Mouse (Mus musculus) ES-E14 (cell line): ENCODE measurements around the gene Ewsr1. TPM values are rescaled to one million over a fixed set of nuclear protein-coding genes. Genes with fewer than 3 reads are reported as not detected.
A peak's percentile ranks its signal among the peaks of the same experiment; 100 is the strongest.

Experiments used
- DNase-seq: peaks from one replicate; pipeline ENCODE4 v3.0.0-alpha.2; 2013; ENCODE audit warnings: low read depth, low spot score
- H3K27ac ChIP-seq: 2 replicates; pipeline ENCODE4 v1.5.1; 2012; ENCODE audit warnings: low read depth, mild to moderate bottlenecking, low read length, moderate library complexity, mixed read lengths; ENCODE audit not compliant: poor library complexity, insufficient read depth, severe bottlenecking
- H3K36me3 ChIP-seq: 2 replicates; pipeline ENCODE4 v1.6.1; 2012; ENCODE audit warnings: mild to moderate bottlenecking, low read length, moderate library complexity, mixed read lengths; ENCODE audit not compliant: control insufficient read depth, poor library complexity, insufficient read depth, severe bottlenecking
- H3K4me1 ChIP-seq, 2 experiments: fragments of 150-350 bp in 1 of 2; sonication (generic) in 1 of 2; 2 replicates each; pipeline ENCODE4 v1.6.1; 2012; ENCODE audit warnings: low read length in 2 of 2, mild to moderate bottlenecking in 1 of 2, mixed read lengths in 1 of 2; ENCODE audit not compliant: control insufficient read depth in 2 of 2, insufficient read depth in 2 of 2, poor library complexity in 1 of 2
- H3K4me3 ChIP-seq, 2 experiments: fragments of 150-350 bp in 1 of 2; sonication (generic) in 1 of 2; 2 replicates each; pipeline ENCODE4 v1.5.1; 2012; ENCODE audit warnings: low read length in 2 of 2, low read depth in 1 of 2, mild to moderate bottlenecking in 1 of 2, mixed read lengths in 1 of 2; ENCODE audit not compliant: insufficient read depth in 1 of 2, poor library complexity in 1 of 2, severe bottlenecking in 1 of 2
- H3K9ac ChIP-seq: 2 replicates; pipeline ENCODE4 v1.6.1; 2012; ENCODE audit warnings: low read depth, mild to moderate bottlenecking, low read length, mixed read lengths; ENCODE audit not compliant: poor library complexity, insufficient read depth, severe bottlenecking
- H3K9me3 ChIP-seq: fragments of 150-350 bp; sonication (generic); 2 replicates; pipeline ENCODE4 v1.6.1; 2012; ENCODE audit warnings: low read depth, mild to moderate bottlenecking, low read length; ENCODE audit not compliant: control insufficient read depth, insufficient read depth
- CHD2 ChIP-seq: IDR thresholded peaks from 2 replicates; pipeline ENCODE4 v1.6.1; 2014; ENCODE audit warnings: mild to moderate bottlenecking, low read depth, low read length, inconsistent platforms
- HCFC1 ChIP-seq: IDR thresholded peaks from 2 replicates; pipeline ENCODE4 v1.6.1; 2012; ENCODE audit warnings: low read length, inconsistent platforms, borderline replicate concordance; ENCODE audit not compliant: insufficient read depth
- MAFK ChIP-seq: IDR thresholded peaks from 2 replicates; pipeline ENCODE4 v1.6.1; 2014; ENCODE audit warnings: mild to moderate bottlenecking, low read depth, low read length, inconsistent platforms; ENCODE audit not compliant: insufficient read depth
- ZC3H11A ChIP-seq: IDR thresholded peaks from 2 replicates; pipeline ENCODE4 v1.6.1; 2012; ENCODE audit warnings: low read depth, mild to moderate bottlenecking, inconsistent platforms, low read length, borderline replicate concordance
- ZNF384 ChIP-seq: IDR thresholded peaks from 2 replicates; pipeline ENCODE4 v1.6.1; 2012; ENCODE audit warnings: low read depth, low read length, inconsistent platforms
- in situ Hi-C, 2 experiments: fragments of 600-800 bp; cut with MboI; formaldehyde crosslinking; loops; one replicate each; pipeline ENCODE4 v1.15.1; 2025; ENCODE audit warnings: low sequenced_read_pairs in 2 of 2, inconsistent platforms in 1 of 2; ENCODE audit not compliant: unreplicated experiment in 2 of 2
- total RNA-seq: library from RNA; depleted of rRNA; stranded (reverse); fragments of 300-350 nt; gene quantifications from 2 replicates; pipeline ENCODE4 v1.2.3, GENCODE M21; 2012

Gene Ewsr1
- total RNA-seq, 1 experiment = 396 TPM

DNA sequence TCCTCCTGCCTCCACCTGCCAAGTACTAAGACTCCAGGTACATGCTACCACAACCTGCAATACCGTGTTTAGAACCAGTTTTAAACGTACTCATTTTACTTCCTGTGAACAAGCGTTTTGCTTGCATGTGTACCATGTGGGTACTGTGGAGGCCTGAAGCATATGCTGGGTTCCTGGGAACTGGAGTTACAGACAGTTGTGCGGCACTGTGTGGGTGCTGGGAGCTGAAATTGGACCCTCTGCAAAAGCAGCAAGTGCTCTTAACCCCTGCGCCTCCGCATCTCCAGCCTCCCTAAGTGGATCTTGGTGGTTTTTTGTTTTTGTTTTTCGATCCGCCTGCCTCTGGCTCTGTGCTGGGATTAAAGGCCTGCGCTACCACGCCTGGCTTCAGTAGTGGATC lies 47.4 kb downstream of the Ewsr1 start:
- no peak overlapping the region for H3K27ac ChIP-seq
- no peak for DNase-seq
- H3K36me3 ChIP-seq = no peaks in the 10 kb centered on the region
- TF ChIP-seq MAFK = no peak
- no peak for TF ChIP-seq ZNF384
- no peak for TF ChIP-seq HCFC1
- TF ChIP-seq ZC3H11A = no peak
- no peak for TF ChIP-seq CHD2
- no peak overlapping the region for H3K9ac ChIP-seq
- in situ Hi-C loops = no loop called here
- H3K4me1 ChIP-seq = peaks cover 14 to 38% of the 10 kb centered on the region in 2 experiments
- no peak overlapping the region for H3K4me3 ChIP-seq
- no peaks in the 10 kb centered on the region for H3K9me3 ChIP-seq

DNA sequence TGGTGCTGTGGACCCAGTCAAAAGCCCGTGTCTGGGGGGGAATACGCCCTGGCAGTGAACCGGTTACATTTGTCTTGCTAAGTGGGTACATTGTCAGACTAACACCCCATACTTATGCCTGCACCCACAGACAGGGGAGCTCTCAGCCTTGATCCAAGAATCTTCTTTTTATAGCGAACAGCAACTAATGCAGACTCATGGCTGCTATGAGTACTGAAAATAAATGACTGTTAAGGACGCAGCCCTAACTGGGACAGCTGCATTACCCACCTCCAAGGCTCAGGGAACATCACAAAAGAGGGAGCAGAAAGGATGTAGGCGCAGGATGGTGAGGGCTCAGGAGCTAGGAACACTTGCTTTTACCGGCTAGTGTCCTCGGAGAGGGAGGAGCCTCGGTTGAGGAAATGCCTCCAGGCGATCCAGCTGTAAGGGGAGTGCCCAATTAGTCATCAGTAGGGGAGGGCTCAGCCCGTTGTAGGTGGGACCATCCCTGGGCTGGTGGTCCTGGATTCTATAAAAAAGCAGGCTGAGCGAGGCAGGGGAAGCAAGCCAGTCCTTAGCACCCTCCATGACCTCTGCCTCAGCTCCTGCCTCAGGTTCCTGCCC lies 52.6 kb downstream of the Ewsr1 start:
- no peak for TF ChIP-seq ZNF384
- Histone ChIP-seq H3K9ac (no peak overlapping the region), H3K36me3 (peaks cover 10% of the 10 kb centered on the region), H3K4me3 (no peak overlapping the region), H3K27ac (no peak overlapping the region), H3K4me1 (peaks cover 14 to 21% of the 10 kb centered on the region in 2 experiments), H3K9me3 (no peaks in the 10 kb centered on the region)
- peak; percentile 77 for DNase-seq
- in situ Hi-C loops = no loop called here

DNA sequence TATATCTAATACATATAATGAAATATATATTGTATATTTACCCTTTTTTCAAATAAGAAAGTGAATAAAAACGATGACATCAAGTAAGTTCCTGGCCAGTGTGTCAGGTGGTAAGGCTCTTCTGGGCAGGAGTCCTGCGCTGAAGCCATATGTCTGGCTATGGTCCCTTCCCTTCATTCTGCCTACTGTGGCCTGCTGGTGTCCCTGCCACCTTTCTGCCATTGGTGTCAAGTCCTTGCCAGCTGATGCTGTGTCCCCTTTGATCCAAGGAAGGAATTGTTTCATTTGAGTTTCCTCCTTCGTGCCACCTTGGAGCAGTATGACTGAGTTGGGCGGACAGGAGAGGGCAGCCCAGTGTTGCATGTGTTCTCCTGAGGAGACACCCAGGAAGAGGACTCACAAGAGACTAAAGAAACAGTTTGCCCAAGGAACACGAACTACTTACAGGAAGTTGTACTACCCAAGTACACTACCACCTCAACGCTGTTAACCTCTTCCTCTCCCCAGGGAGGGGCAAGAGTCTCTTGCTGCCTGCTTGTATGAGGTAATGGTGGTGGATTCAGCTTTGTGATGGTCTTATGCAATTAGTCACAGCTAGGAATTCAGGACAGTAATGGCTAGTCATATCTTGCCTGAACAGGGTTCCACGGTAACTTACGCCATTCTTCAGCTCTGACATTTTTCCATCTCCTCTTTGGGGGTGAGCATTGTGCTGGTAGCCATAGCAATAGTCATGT lies 56.3 kb downstream of the Ewsr1 start:
- no peak for DNase-seq
- TF ChIP-seq MAFK (no peak), ZNF384 (no peak), ZC3H11A (no peak), HCFC1 (no peak), CHD2 (no peak)
- peaks cover 30% of the 10 kb centered on the region for H3K36me3 ChIP-seq
- in situ Hi-C loops = no loop called here
- no peak overlapping the region for H3K4me3 ChIP-seq
- no peak overlapping the region for H3K27ac ChIP-seq
- H3K9me3 ChIP-seq = no peaks in the 10 kb centered on the region
- peaks cover 5 to 22% of the 10 kb centered on the region in 2 experiments; a peak in 3 of 4 replicates for H3K4me1 ChIP-seq
- H3K9ac ChIP-seq = no peak overlapping the region

- no peak for DNase-seq
- H3K4me3 ChIP-seq = no peak overlapping the region
- H3K27ac ChIP-seq = no peak overlapping the region
- H3K9ac ChIP-seq = no peak overlapping the region
- in situ Hi-C loops = no loop called here
- no peaks in the 10 kb centered on the region for H3K9me3 ChIP-seq
- H3K36me3 ChIP-seq = peaks cover 38% of the 10 kb centered on the region
- H3K4me1 ChIP-seq = peaks cover 2 to 15% of the 10 kb centered on the region in 2 experiments; a peak in 2 of 4 replicates
- TF ChIP-seq CHD2 = no peak
- TF ChIP-seq ZNF384 = no peak
- TF ChIP-seq ZC3H11A = no peak
- TF ChIP-seq MAFK = no peak
Measured at GRCm38 (mm10) chr11:5041144-5041780, 57.8 kb downstream of the Ewsr1 start.
